Mouse (Mus musculus) right cerebral cortex, postnatal 14 days (tissue): ENCODE results near the gene Fam228a.
"Not testable (repeated sequence)": the region's sequence is repeated elsewhere in the genome, so short reads cannot be mapped to it uniquely, and the experiment has no call there.

Source experiments
- DNase-seq: peaks from one replicate; pipeline ENCODE4 v3.0.0; 2022

Gene Fam228a

GRCm38 (mm10) chr12:4717417-4717816, 20.8 kb downstream of the Fam228a start:
- DNase-seq: no peak

GRCm38 (mm10) chr12:4715606-4716005, 22.6 kb downstream of the Fam228a start:
- DNase-seq: no peak

- DNase-seq: no peak
Observed at GRCm38 (mm10) chr12:4713361-4713760, 24.9 kb downstream of the Fam228a start.

- no peak for DNase-seq
Observed at GRCm38 (mm10) chr12:4709926-4710325, 28.3 kb downstream of the Fam228a start.

GRCm38 (mm10) chr12:4708881-4709604, 29.2 kb downstream of the Fam228a start:
- DNase-seq: no peak

GRCm38 (mm10) chr12:4708296-4708695, 29.9 kb downstream of the Fam228a start:
- DNase-seq: no peak

GRCm38 (mm10) chr12:4707488-4708017, 30.7 kb downstream of the Fam228a start:
- DNase-seq: no peak

- no peak for DNase-seq
Observed at GRCm38 (mm10) chr12:4706901-4707300, 31.3 kb downstream of the Fam228a start.

- DNase-seq: no peak
Observed at GRCm38 (mm10) chr12:4706175-4706574, 32.1 kb downstream of the Fam228a start.

GRCm38 (mm10) chr12:4705626-4706025, 32.6 kb downstream of the Fam228a start:
- not testable (repeated sequence) for DNase-seq

GRCm38 (mm10) chr12:4694534-4694933, 43.7 kb downstream of the Fam228a start:
- no peak for DNase-seq

- no peak for DNase-seq
Observed at GRCm38 (mm10) chr12:4691193-4691592, 47.0 kb downstream of the Fam228a start.

GRCm38 (mm10) chr12:4689341-4689740, 48.9 kb downstream of the Fam228a start:
- no peak for DNase-seq

- no peak for DNase-seq
Observed at GRCm38 (mm10) chr12:4688386-4688785, 49.8 kb downstream of the Fam228a start.

GRCm38 (mm10) chr12:4685441-4685840, 52.8 kb downstream of the Fam228a start:
- DNase-seq: no peak

GRCm38 (mm10) chr12:4679971-4680370, 58.3 kb downstream of the Fam228a start:
- no peak for DNase-seq

- DNase-seq: no peak
Observed at GRCm38 (mm10) chr12:4676336-4676735, 61.9 kb downstream of the Fam228a start.

GRCm38 (mm10) chr12:4665675-4666037, 72.6 kb downstream of the Fam228a start:
- DNase-seq: no peak

- no peak for DNase-seq
Observed at GRCm38 (mm10) chr12:4664929-4665674, 73.1 kb downstream of the Fam228a start.
